Comparison of ENCODE assay signal across 9 mouse cellular contexts in genomic region chr2:153694462-153695085, GRCm38 (mm10). TPM values are rescaled to one million over a fixed set of nuclear protein-coding genes. Genes with fewer than 3 reads are reported as not detected.
A peak's percentile ranks its signal among the peaks of the same experiment; 100 is the strongest.
DNase-seq lines count a peak whose midpoint lies in the region; ATAC-seq and TF ChIP-seq lines count a peak whose summit lies in the region.
"Had no signal": no experiment of that assay in that cellular context is flagged by ENCODE, and none has a peak within 500 bp of the region (broad histone marks: within the 10 kb centered on the region; RNA-seq: fewer than 3 reads in every experiment).

No protein-coding gene starts in this region.

- H3K4me2 ChIP-seq in kidney, embryonic 15.5 days = no peak overlapping the region
- no peak overlapping the region for H3K4me2 ChIP-seq in lung, embryonic 14.5 days
- H3K4me2 ChIP-seq: heart, embryonic 13.5 days had no signal

- no peak overlapping the region for H3K4me3 ChIP-seq in kidney, embryonic 15.5 days (replicated peaks)
- no peak overlapping the region for H3K4me3 ChIP-seq in ES-E14 (ENCODE audit: insufficient read depth in 1 of 2, low read depth in 1 of 2, low read length in 2 of 2, poor library complexity in 1 of 2, severe bottlenecking in 1 of 2)
- H3K4me3 ChIP-seq in lung, embryonic 14.5 days (ENCODE audit: low read depth, low read length) = no peak overlapping the region
- H3K4me3 ChIP-seq: heart, embryonic 13.5 days had no signal

- H3K4me1 ChIP-seq in kidney, embryonic 15.5 days = no peaks in the 10 kb centered on the region
- no peaks in the 10 kb centered on the region for H3K4me1 ChIP-seq in ES-E14 (ENCODE audit: control insufficient read depth in 2 of 2, insufficient read depth in 2 of 2, low read length in 2 of 2, poor library complexity in 1 of 2)
- no peaks in the 10 kb centered on the region for H3K4me1 ChIP-seq in lung, embryonic 14.5 days (ENCODE audit: insufficient read depth)
- H3K4me1 ChIP-seq: heart, embryonic 13.5 days had no signal

- ATAC-seq in kidney, embryonic 15.5 days (replicated peaks; ENCODE audit: low FRiP score) = no peak
- ATAC-seq in lung, embryonic 14.5 days (ENCODE audit: insufficient read depth) = no peak

- H3K9me3 ChIP-seq in kidney, embryonic 15.5 days (replicated peaks) = no peaks in the 10 kb centered on the region
- no peaks in the 10 kb centered on the region for H3K9me3 ChIP-seq in ES-E14 (ENCODE audit: control insufficient read depth, insufficient read depth, low read depth, low read length)
- no peaks in the 10 kb centered on the region for H3K9me3 ChIP-seq in lung, embryonic 14.5 days (ENCODE audit: low read depth, low read length)
- H3K9me3 ChIP-seq: heart, embryonic 13.5 days had no signal

- peak; percentile 78 for TF ChIP-seq CTCF in lung, embryonic 14.5 days (IDR thresholded peaks at IDR 0.05; ENCODE audit: low read depth)

- no peaks in the 10 kb centered on the region for H3K27me3 ChIP-seq in kidney, embryonic 15.5 days
- H3K27me3 ChIP-seq in lung, embryonic 14.5 days (ENCODE audit: insufficient read depth, low read length) = no peaks in the 10 kb centered on the region
- H3K27me3 ChIP-seq in splenic B cell, adult 2 months (ENCODE audit: control insufficient read depth, insufficient read depth, low read length, poor library complexity, severe bottlenecking) = no peaks in the 10 kb centered on the region
- H3K27me3 ChIP-seq: heart, embryonic 13.5 days had no signal

- WGBS in kidney, embryonic 15.5 days = 66% methylated on average over 19 of the region's 19 CpGs
- WGBS in lung, embryonic 14.5 days = 62% methylated on average over 19 of the region's 19 CpGs

- in situ Hi-C loops in ES-E14 (cut with MboI; ENCODE audit: low sequenced_read_pairs in 2 of 2, unreplicated experiment in 2 of 2) = no loop called here

- H3K36me3 ChIP-seq in kidney, embryonic 15.5 days = no peaks in the 10 kb centered on the region
- no peaks in the 10 kb centered on the region for H3K36me3 ChIP-seq in ES-E14 (ENCODE audit: control insufficient read depth, insufficient read depth, low read length, poor library complexity, severe bottlenecking)
- no peaks in the 10 kb centered on the region for H3K36me3 ChIP-seq in lung, embryonic 14.5 days (ENCODE audit: insufficient read depth)
- H3K36me3 ChIP-seq in splenic B cell, adult 2 months (ENCODE audit: control insufficient read depth, insufficient read depth, low read length, poor library complexity, severe bottlenecking) = no peaks in the 10 kb centered on the region
- H3K36me3 ChIP-seq: heart, embryonic 13.5 days had no signal

- no peak overlapping the region for H3K27ac ChIP-seq in kidney, embryonic 15.5 days
- no peak overlapping the region for H3K27ac ChIP-seq in ES-E14 (ENCODE audit: insufficient read depth, low read depth, low read length, poor library complexity, severe bottlenecking)
- no peak overlapping the region for H3K27ac ChIP-seq in lung, embryonic 14.5 days (ENCODE audit: low read depth)
- H3K27ac ChIP-seq: heart, embryonic 13.5 days had no signal

- intact Hi-C loops in heart, postnatal 14 days (cut with DNase I) = loop anchor here (2.0 kb wide), 1 partner anchor 26 kb away; no protein-coding TSS in a partner anchor

- peak; percentile 40 for DNase-seq in kidney, adult 18-20 months
- DNase-seq in ES-E14 (ENCODE audit: low read depth, low spot score) = peak; percentile 51
- DNase-seq in brain, adult 2 months (ENCODE audit: low read depth, low spot score) = peak; percentile 24
- peak; percentile 54 to 60 for DNase-seq in heart, postnatal 14 days
- DNase-seq in lung, embryonic 14.5 days = peak; percentile 63
- DNase-seq in splenic B cell, adult 2 months (ENCODE audit: low read depth, low spot score) = peak; percentile 78
- DNase-seq in layer of hippocampus, postnatal 14 days (ENCODE audit: low spot score in 2 of 2) = no peak

- H3K9ac ChIP-seq in kidney, embryonic 15.5 days = no peak overlapping the region
- H3K9ac ChIP-seq in ES-E14 (ENCODE audit: insufficient read depth, low read depth, low read length, poor library complexity, severe bottlenecking) = no peak overlapping the region
- no peak overlapping the region for H3K9ac ChIP-seq in lung, embryonic 14.5 days
- H3K9ac ChIP-seq: heart, embryonic 13.5 days had no signal

TF ChIP-seq in ES-E14, 5 proteins besides CTCF, POLR2A, EP300 and RAD21:
- TF ChIP-seq CHD2 (IDR thresholded peaks at IDR 0.05; ENCODE audit: low read depth, low read length) (no peak), HCFC1 (IDR thresholded peaks at IDR 0.05; ENCODE audit: borderline replicate concordance, insufficient read depth, low read length) (no peak), ZC3H11A (IDR thresholded peaks at IDR 0.05; ENCODE audit: borderline replicate concordance, low read depth, low read length) (peak; percentile 50; the same call in 1 of the 2 replicates)
TF ChIP-seq in ES-E14: peak in this region for 1.

RNA-seq across cellular contexts. Expression of gene Dnmt3c, which starts 1.9 kb away (rescaled TPM):
- not detected in 2 replicates for polyA plus RNA-seq in kidney, embryonic 15.5 days (2015; fragmentation: Nextera tagmentation; extraction: Ambion mirVana)
- total RNA-seq in ES-E14 (2012; rRNA removed) = 0.27 TPM in 1 of 2 replicates, not detected in the other
- total RNA-seq in heart, postnatal 14 days (2021) = not detected
- polyA plus RNA-seq in lung, embryonic 14.5 days (2014; fragmentation: Nextera tagmentation; extraction: Ambion mirVana) = 0.11 and 0.12 TPM in 2 replicates
- under 1 TPM in 1 of 2 experiments, not detected in 1; 0.14 TPM for total RNA-seq in layer of hippocampus, postnatal 14 days (2021)
- polyA plus RNA-seq: heart, embryonic 13.5 days had no signal

RNA-seq across cellular contexts. Expression of gene Dnmt3b, which starts 45.3 kb away (rescaled TPM):
- 15.7 and 16.5 TPM in 2 replicates for polyA plus RNA-seq in kidney, embryonic 15.5 days (2015; fragmentation: Nextera tagmentation; extraction: Ambion mirVana)
- 136 and 183 TPM in 2 replicates for total RNA-seq in ES-E14 (2012; rRNA removed)
- total RNA-seq in heart, postnatal 14 days (2021) = 1 to 10 TPM; 1.9 to 2.1 TPM
- polyA plus RNA-seq in lung, embryonic 14.5 days (2014; fragmentation: Nextera tagmentation; extraction: Ambion mirVana) = 14.8 and 18.1 TPM in 2 replicates
- 1 to 10 TPM; 2.1 TPM for total RNA-seq in layer of hippocampus, postnatal 14 days (2021)

RNA-seq across cellular contexts. Expression of gene Mapre1, which starts 46.5 kb away (rescaled TPM):
- 234 and 269 TPM in 2 replicates for polyA plus RNA-seq in kidney, embryonic 15.5 days (2015; fragmentation: Nextera tagmentation; extraction: Ambion mirVana)
- 23.8 and 67.4 TPM in 2 replicates for total RNA-seq in ES-E14 (2012; rRNA removed)
- 10 to 100 TPM; 70.1 to 86.8 TPM for total RNA-seq in heart, postnatal 14 days (2021)
- 235 and 264 TPM in 2 replicates for polyA plus RNA-seq in lung, embryonic 14.5 days (2014; fragmentation: Nextera tagmentation; extraction: Ambion mirVana)
- 100 to 1,000 TPM; 137 to 140 TPM for total RNA-seq in layer of hippocampus, postnatal 14 days (2021)

Comparison
In these comparisons a context has a peak if more than half of its experiments do, and no peak if none do; other contexts are left out.
1. DNase-seq: peak in kidney, adult 18-20 months (single experiment), ES-E14 (single experiment), brain, adult 2 months (single experiment), heart, postnatal 14 days (2 of 2), lung, embryonic 14.5 days (single experiment) and splenic B cell, adult 2 months (single experiment); none in layer of hippocampus, postnatal 14 days (0 of 2).
2. RNA of gene Dnmt3b, which starts 45.3 kb away (total RNA-seq): 136 to 183 TPM in ES-E14; 2.1 TPM in layer of hippocampus, postnatal 14 days and 1.9 to 2.1 TPM in heart, postnatal 14 days; every median in the first group is over 10 times any median in the second.